Mouse (Mus musculus) intestine, embryonic 14.5 days (tissue): ENCODE results near the gene Abcc5. TPM values are rescaled to one million over a fixed set of nuclear protein-coding genes. Genes with fewer than 3 reads are reported as not detected.
"Not testable (repeated sequence)": the region's sequence is repeated elsewhere in the genome, so short reads cannot be mapped to it uniquely, and the experiment has no call there.

ENCODE experiments used
- ATAC-seq: fragments of 200-750 bp; cut with Nextera tagmentation; replicated peaks from 2 replicates; pipeline ENCODE4 v1.8.0; 2017; ENCODE audit warnings: low read depth, moderate number of reproducible peaks, moderate TSS enrichment, moderate library complexity; ENCODE audit not compliant: low FRiP score, low TSS enrichment
- DNase-seq: peaks from one replicate; pipeline ENCODE4 v3.0.0-alpha.2; 2018; ENCODE audit warnings: low spot score
- H3K27ac ChIP-seq: fragments of 300-500 bp; sonication (generic); 2 replicates; pipeline ENCODE4 v1.5.1; 2014; ENCODE audit warnings: low read depth, mild to moderate bottlenecking, control low read depth
- H3K27me3 ChIP-seq: fragments of 300-500 bp; sonication (generic); replicated peaks from 2 replicates; pipeline ENCODE4 v1.6.1; 2014; ENCODE audit warnings: low read length, control low read depth; ENCODE audit not compliant: control insufficient read depth, insufficient read depth
- H3K36me3 ChIP-seq: fragments of 300-500 bp; sonication (generic); 2 replicates; pipeline ENCODE4 v1.6.1; 2014; ENCODE audit warnings: low read length, control low read depth; ENCODE audit not compliant: control insufficient read depth, insufficient read depth
- H3K4me1 ChIP-seq: fragments of 300-500 bp; sonication (generic); replicated peaks from 2 replicates; pipeline ENCODE4 v1.6.1; 2014; ENCODE audit warnings: low read length, control low read depth, mixed read lengths; ENCODE audit not compliant: control insufficient read depth, insufficient read depth
- H3K4me2 ChIP-seq: fragments of 300-500 bp; sonication (generic); 2 replicates; pipeline ENCODE4 v1.6.1; 2014; ENCODE audit warnings: low read length
- H3K4me3 ChIP-seq: fragments of 300-500 bp; sonication (generic); 2 replicates; pipeline ENCODE4 v1.5.1; 2014; ENCODE audit warnings: low read depth, low read length, control low read depth, mixed read lengths
- H3K9ac ChIP-seq: fragments of 300-500 bp; sonication (generic); 2 replicates; pipeline ENCODE4 v1.6.1; 2014; ENCODE audit warnings: mild to moderate bottlenecking, low read length
- H3K9me3 ChIP-seq: fragments of 300-500 bp; sonication (generic); 2 replicates; pipeline ENCODE4 v1.6.1; 2016; ENCODE audit warnings: low read length, control low read depth; ENCODE audit not compliant: control insufficient read depth
- WGBS: fragments of 180-500 bp; shearing (Covaris S2); extraction: QIAGEN DNeasy Blood & Tissue Kit; methylation state at CpG from one replicate; pipeline ENCODE4 v1.1.7; 2014; 5-methylcytosine and 5-hydroxymethylcytosine counted together
- polyA plus RNA-seq: library from polyadenylated mRNA; unstranded; fragments of >200 nt; fragmentation: Nextera tagmentation; extraction: Ambion mirVana; gene quantifications from 2 replicates; pipeline ENCODE4 v1.2.1, GENCODE M21; 2014

The Abcc5 gene
- polyA plus RNA-seq, 1 experiment from 2014 or later, result 59.0 TPM

DNA sequence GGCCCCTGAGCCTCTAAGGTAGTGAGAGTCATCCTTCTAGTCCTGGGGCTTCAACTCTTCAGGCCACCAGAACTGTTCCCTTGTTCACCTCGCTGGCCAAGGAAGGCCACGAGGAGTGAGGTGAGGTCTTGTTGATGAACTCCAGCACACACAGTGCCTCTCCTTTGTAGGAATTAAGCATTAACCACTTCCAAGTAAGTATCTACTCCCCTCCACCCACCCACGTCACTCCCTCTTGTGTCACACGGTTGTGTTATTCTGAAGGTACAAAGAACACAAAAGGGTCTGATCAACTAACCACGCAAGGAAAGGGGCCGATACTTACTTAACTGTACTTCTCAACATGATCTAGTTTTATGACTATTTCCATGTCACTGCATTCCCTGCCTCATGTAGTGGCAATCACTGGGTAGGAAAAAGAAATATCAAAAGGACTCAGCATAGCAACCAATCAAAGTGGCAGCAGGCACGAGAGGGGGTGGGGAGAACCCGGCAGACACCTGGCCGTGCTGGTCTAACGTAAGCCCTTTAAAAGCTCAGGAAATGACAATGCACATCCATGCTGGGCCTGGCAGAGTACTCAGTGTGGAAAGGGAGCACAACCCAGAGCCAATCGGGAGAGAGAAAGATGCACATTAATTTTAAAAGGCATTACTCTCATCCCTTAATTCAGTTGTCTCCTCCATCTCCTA lies 30.8 kb downstream of the Abcc5 start:
- no peaks in the 10 kb centered on the region for H3K9me3 ChIP-seq
- no peaks in the 10 kb centered on the region for H3K27me3 ChIP-seq
- peaks cover 67% of the 10 kb centered on the region for H3K36me3 ChIP-seq
- ATAC-seq (no peak), DNase-seq (no peak)
- H3K4me1 ChIP-seq, result no peaks in the 10 kb centered on the region
- H3K9ac ChIP-seq, result no peak overlapping the region
- no peak overlapping the region for H3K4me3 ChIP-seq
- no peak overlapping the region for H3K27ac ChIP-seq
- no peak overlapping the region for H3K4me2 ChIP-seq
- WGBS, result 86% methylated on average over 11 of the region's 11 CpGs

DNA sequence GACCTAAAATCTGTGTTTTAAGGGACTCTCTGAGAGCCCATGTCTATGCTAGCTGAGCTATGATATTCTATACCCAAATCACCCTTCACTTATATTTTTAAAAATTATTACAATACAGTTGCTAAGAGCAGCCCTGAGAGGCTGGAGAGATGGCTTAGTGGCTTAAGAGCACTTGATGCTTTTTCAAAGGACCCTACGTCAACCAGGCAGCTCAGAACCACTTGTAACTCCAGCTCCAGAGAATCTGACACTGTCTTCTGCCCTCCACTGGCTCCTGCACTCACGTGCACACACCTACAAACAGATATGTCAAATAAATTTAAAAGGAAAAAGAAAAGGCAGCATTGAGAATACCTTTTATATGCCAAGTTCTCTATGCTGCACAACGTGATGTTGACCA lies 34.4 kb downstream of the Abcc5 start:
- DNase-seq (no peak), ATAC-seq (no peak)
- 82% methylated on average over 3 of the region's 3 CpGs for WGBS

DNA sequence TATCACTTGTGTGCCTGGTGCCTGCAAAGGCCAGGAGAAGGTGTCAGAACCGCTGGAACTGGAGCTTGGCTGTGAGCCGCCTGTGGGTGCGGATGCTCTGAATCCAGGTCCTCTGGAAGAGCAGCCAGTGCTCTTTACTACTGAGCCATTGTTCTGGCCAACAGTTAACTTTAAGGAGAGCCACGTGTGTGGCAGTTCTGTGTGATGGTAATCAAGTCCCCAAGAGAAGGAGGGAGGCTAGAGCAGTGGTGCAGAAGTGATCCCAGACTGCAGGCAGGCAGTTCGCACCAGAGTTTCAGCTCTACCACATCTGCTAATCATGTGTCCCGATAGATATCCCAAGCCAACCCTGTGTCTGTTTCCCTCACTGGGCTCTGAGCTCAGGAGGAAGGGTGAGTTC lies 36.0 kb downstream of the Abcc5 start:
- no peaks in the 10 kb centered on the region for H3K9me3 ChIP-seq
- H3K4me3 ChIP-seq, result no peak overlapping the region
- no peak for DNase-seq
- no peaks in the 10 kb centered on the region for H3K4me1 ChIP-seq
- H3K27ac ChIP-seq, result no peak overlapping the region
- H3K4me2 ChIP-seq, result no peak overlapping the region
- no peak overlapping the region for H3K9ac ChIP-seq
- WGBS, result 81% methylated on average over 6 of the region's 6 CpGs
- ATAC-seq, result no peak
- H3K27me3 ChIP-seq, result no peaks in the 10 kb centered on the region
- peaks cover 48% of the 10 kb centered on the region for H3K36me3 ChIP-seq

More for the DNA sequence above, 34.4 kb downstream of the Abcc5 start:
- H3K4me1 ChIP-seq, result no peaks in the 10 kb centered on the region
- no peak overlapping the region for H3K4me3 ChIP-seq
- H3K27me3 ChIP-seq, result no peaks in the 10 kb centered on the region
- H3K4me2 ChIP-seq, result no peak overlapping the region
- H3K27ac ChIP-seq, result no peak overlapping the region
- no peak overlapping the region for H3K9ac ChIP-seq
- peaks cover 61% of the 10 kb centered on the region for H3K36me3 ChIP-seq
- H3K9me3 ChIP-seq, result no peaks in the 10 kb centered on the region

DNA sequence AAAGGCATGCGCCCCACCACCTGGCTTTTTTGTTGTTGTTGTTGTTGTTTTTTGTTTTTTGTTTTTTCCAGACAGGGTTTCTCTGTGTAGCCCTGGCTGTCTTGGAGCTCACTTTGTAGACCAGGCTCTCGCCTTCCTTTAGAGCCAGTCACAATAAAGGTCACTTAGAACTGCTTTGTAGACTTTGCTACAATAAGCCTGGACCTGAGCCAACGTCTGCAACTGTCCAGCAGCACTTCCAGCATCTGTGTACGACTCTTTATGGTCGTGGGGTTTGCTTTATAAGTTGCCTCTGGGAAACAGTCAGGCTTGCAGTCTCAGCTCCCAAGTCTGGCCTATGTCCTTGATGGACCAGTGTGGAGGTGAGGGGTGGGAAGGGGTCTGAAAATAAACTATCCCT lies 45.2 kb downstream of the Abcc5 start:
- H3K27me3 ChIP-seq, result no peaks in the 10 kb centered on the region
- ATAC-seq (no peak), DNase-seq (no peak)
- H3K4me1 ChIP-seq, result 0 out of 2 replicates have a peak, but pooled peaks cover 3% of the 10 kb centered on the region
- H3K4me3 ChIP-seq, result no peak overlapping the region
- WGBS, result 59% methylated on average over 5 of the region's 5 CpGs
- H3K4me2 ChIP-seq, result no peak overlapping the region
- no peak overlapping the region for H3K27ac ChIP-seq
- no peaks in the 10 kb centered on the region for H3K9me3 ChIP-seq
- H3K9ac ChIP-seq, result no peak overlapping the region
- H3K36me3 ChIP-seq, result peaks cover 28% of the 10 kb centered on the region

DNA sequence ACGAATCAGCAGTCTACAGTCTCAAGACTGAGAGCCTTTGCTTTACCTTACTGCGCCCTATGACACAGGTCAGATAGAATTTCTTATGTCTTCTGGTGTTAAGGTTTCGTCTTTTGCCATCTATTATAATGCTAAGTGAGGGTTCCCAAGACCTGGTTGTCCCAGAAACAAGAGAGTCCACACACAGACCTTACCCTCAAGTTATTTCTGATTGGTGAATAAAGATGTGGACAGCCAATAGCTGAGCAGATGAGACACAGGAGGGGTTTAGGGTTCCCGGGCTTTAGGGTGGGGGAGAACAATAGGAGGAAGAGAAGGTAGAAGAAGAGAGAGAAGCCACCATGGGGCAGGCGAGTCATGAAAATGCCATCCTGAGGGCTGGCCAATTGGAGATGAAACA lies 50.9 kb downstream of the Abcc5 start:
- no peak overlapping the region for H3K4me2 ChIP-seq
- no peak overlapping the region for H3K4me3 ChIP-seq
- no peak overlapping the region for H3K27ac ChIP-seq
- 90% methylated on average over 5 of the region's 5 CpGs for WGBS
- peaks cover 58% of the 10 kb centered on the region for H3K36me3 ChIP-seq
- no peaks in the 10 kb centered on the region for H3K9me3 ChIP-seq
- no peaks in the 10 kb centered on the region for H3K27me3 ChIP-seq
- no peak for ATAC-seq
- no peak for DNase-seq
- no peak overlapping the region for H3K9ac ChIP-seq
- no peaks in the 10 kb centered on the region for H3K4me1 ChIP-seq

DNA sequence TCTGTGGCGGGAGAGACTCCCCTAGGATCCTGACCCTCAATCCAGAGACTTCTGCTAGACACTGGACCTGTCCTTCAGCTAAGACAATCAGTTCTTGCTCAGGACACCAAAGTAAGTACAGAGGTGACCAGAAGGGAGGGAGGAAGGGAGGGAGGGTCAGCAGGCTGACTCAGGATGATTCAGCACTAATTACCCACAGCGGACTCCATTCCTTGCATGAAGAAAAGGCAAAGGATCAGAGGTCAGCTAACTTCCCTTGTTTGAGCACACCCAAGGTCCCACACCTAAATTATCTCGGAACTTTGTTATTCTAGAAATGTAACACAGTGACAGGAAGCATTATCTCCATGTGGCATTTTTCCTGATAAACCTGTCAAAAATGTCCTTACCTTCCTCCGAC lies 54.5 kb downstream of the Abcc5 start:
- Histone ChIP-seq H3K4me3 (no peak overlapping the region), H3K9ac (no peak overlapping the region), H3K9me3 (no peaks in the 10 kb centered on the region), H3K4me1 (no peaks in the 10 kb centered on the region), H3K4me2 (no peak overlapping the region), H3K27me3 (no peaks in the 10 kb centered on the region), H3K27ac (no peak overlapping the region), H3K36me3 (peaks cover 62% of the 10 kb centered on the region)
- WGBS, result 69% methylated on average over 4 of the region's 4 CpGs
- ATAC-seq (no peak), DNase-seq (no peak)

DNA sequence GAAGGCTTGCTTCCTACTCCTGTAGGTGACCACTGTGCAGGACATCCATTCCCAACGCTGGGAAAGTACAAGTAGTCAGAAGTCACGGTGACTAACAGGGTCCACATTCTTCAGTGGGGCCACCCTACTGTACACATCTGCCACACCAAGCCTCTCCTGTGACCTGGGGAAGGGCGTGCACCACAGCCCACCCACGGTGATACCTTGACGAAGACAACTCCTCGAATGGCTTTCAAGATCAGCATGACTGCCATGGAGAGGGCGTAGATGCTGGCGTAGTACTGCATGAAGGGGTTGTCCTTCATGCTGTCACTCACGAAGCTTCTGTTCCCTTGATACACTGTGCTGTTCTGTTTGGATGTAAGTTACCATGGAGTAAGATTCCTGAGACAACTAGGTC lies 58.0 kb downstream of the Abcc5 start:
- no peaks in the 10 kb centered on the region for H3K4me1 ChIP-seq
- no peak overlapping the region for H3K4me2 ChIP-seq
- H3K4me3 ChIP-seq, result no peak overlapping the region
- H3K27ac ChIP-seq, result no peak overlapping the region
- peaks cover 67% of the 10 kb centered on the region for H3K36me3 ChIP-seq
- DNase-seq (no peak), ATAC-seq (no peak)
- H3K27me3 ChIP-seq, result no peaks in the 10 kb centered on the region
- WGBS, result 91% methylated on average over 9 of the region's 9 CpGs
- H3K9ac ChIP-seq, result no peak overlapping the region
- no peaks in the 10 kb centered on the region for H3K9me3 ChIP-seq

DNA sequence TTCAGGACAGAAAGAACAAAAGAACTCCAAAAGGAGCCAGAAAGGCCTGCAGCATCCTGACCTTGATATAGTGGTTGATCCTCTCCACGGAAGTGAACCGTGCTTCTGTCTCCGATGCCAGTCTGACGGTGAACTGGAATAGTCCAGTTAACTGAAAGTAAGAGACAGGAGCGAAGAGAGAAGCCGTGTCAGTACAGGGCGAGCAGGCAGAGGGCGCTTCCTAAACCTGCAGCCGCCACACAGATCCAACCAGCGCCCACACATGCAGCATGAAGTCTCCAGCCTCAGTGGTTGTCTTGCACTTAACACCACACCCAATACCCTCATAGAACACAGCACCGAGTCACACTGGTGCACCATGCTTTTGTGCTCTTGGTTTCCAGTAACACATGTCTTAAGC lies 64.1 kb downstream of the Abcc5 start:
- no peak for ATAC-seq
- H3K36me3 ChIP-seq, result peaks cover 74% of the 10 kb centered on the region
- no peak for DNase-seq
- H3K27me3 ChIP-seq, result no peaks in the 10 kb centered on the region
- no peaks in the 10 kb centered on the region for H3K4me1 ChIP-seq
- no peak overlapping the region for H3K9ac ChIP-seq
- H3K4me2 ChIP-seq, result no peak overlapping the region
- no peak overlapping the region for H3K27ac ChIP-seq
- no peaks in the 10 kb centered on the region for H3K9me3 ChIP-seq
- H3K4me3 ChIP-seq, result no peak overlapping the region
- 90% methylated on average over 11 of the region's 11 CpGs for WGBS

DNA sequence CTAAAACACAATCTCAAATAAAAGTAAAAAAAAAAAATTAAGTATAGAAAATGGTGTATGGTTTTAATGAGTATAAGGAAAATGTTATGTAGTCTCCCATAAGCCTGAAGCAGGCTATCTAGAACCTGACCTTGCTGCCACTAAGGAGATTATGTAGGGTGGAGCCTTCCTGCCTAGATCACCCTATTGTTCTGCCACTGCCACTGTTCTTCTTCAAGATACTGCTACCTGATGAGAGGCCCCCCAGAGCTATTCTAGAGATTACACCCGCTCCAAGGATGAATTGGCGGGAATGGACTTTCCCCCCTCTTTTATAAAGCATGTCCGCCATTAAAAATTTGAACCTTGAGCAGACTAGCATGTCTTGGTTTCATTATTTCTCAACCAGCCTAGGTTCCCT lies 64.7 kb downstream of the Abcc5 start:
- ATAC-seq, H3K27ac ChIP-seq, H3K4me3 ChIP-seq, H3K9me3 ChIP-seq, H3K27me3 ChIP-seq, H3K9ac ChIP-seq, DNase-seq, H3K4me2 ChIP-seq, H3K4me1 ChIP-seq: not testable (repeated sequence)
- peaks cover 75% of the 10 kb centered on the region for H3K36me3 ChIP-seq
- 94% methylated on average over 3 of the region's 3 CpGs for WGBS
